Mouse (Mus musculus) spleen, adult 12 weeks (tissue): ENCODE results near the gene Rasa3.

Source experiments
- DNase-seq: peaks from one replicate; pipeline ENCODE4 v3.0.0; 2022; ENCODE audit warnings: low spot score

Rasa3 gene

GRCm38 (mm10) chr8:13685674-13686314 lies 8.4 kb upstream of the Rasa3 start:
- no peak for DNase-seq

- no peak for DNase-seq
Measured at GRCm38 (mm10) chr8:13684131-13684530, 6.7 kb upstream of the Rasa3 start.

- DNase-seq, result peak; percentile 30
Measured at GRCm38 (mm10) chr8:13678182-13678581, 779 bp upstream of the Rasa3 start.

- peak; percentile 54 for DNase-seq
Measured at GRCm38 (mm10) chr8:13676701-13677412, 546 bp downstream of the Rasa3 start.

GRCm38 (mm10) chr8:13676302-13676700 lies 1.1 kb downstream of the Rasa3 start:
- DNase-seq, result no peak

- DNase-seq, result no peak
Measured at GRCm38 (mm10) chr8:13675524-13675923, 1.9 kb downstream of the Rasa3 start.

- DNase-seq, result no peak
Measured at GRCm38 (mm10) chr8:13675121-13675520, 2.3 kb downstream of the Rasa3 start.

GRCm38 (mm10) chr8:13674294-13675010 lies 3.0 kb downstream of the Rasa3 start:
- no peak for DNase-seq

GRCm38 (mm10) chr8:13673215-13673614 lies 4.2 kb downstream of the Rasa3 start:
- DNase-seq, result no peak

- DNase-seq, result no peak
Measured at GRCm38 (mm10) chr8:13671246-13672003, 6.0 kb downstream of the Rasa3 start.

- no peak for DNase-seq
Measured at GRCm38 (mm10) chr8:13670011-13670471, 7.4 kb downstream of the Rasa3 start.

GRCm38 (mm10) chr8:13668367-13668766 lies 9.0 kb downstream of the Rasa3 start:
- no peak for DNase-seq

- no peak for DNase-seq
Measured at GRCm38 (mm10) chr8:13667917-13668316, 9.5 kb downstream of the Rasa3 start.

GRCm38 (mm10) chr8:13665944-13666343 lies 11.5 kb downstream of the Rasa3 start:
- no peak for DNase-seq

- DNase-seq, result no peak
Measured at GRCm38 (mm10) chr8:13665538-13665937, 11.9 kb downstream of the Rasa3 start.

- DNase-seq, result no peak
Measured at GRCm38 (mm10) chr8:13664711-13665210, 12.6 kb downstream of the Rasa3 start.

- no peak for DNase-seq
Measured at GRCm38 (mm10) chr8:13660323-13660722, 17.1 kb downstream of the Rasa3 start.

- no peak for DNase-seq
Measured at GRCm38 (mm10) chr8:13657479-13657878, 19.9 kb downstream of the Rasa3 start.

- no peak for DNase-seq
Measured at GRCm38 (mm10) chr8:13655033-13655351, 22.4 kb downstream of the Rasa3 start.

- DNase-seq, result no peak
Measured at GRCm38 (mm10) chr8:13654350-13655032, 22.9 kb downstream of the Rasa3 start.

GRCm38 (mm10) chr8:13650541-13651191 lies 26.7 kb downstream of the Rasa3 start:
- DNase-seq, result no peak
